Mouse (Mus musculus): ENCODE results near the gene Prkci. TPM values are rescaled to one million over a fixed set of nuclear protein-coding genes. Genes with fewer than 3 reads are reported as not detected.

Prkci gene
- polyA plus RNA-seq, 1 experiment from 2014 or later, result 43.1 TPM

DNA sequence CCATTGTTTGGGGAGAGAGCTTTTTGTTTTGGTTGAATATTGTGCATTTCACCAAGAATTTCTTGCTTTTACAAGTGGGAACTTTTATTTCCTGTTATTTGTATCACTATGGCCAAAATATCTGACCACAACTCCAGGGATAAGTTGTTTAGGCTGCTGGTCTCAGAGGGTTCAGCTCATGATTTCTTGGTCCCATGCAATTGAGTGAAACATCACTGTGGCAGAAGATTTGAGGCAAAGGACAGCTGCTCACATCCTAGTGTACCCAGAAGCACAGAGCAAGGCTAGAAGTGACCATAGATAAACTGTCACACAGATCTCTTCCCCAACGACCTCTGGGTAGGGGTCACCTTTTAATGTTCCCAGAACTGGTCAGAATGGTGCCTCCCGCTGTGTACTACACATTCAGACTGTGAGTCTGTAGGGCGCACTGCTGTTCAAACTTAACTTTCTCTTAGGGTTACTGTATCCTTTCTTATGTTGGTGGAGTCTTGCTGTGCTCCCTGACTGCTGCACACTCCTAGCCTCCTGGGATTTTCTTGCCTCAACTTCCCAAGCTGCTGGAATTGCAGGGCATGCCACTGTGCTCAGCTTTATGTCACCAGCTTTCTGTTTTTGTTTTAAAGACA is 5.6 kb downstream of the Prkci start:
- no peak overlapping the region for H3K4me3 ChIP-seq (ENCODE audit: low read depth, low read length)
- no peak overlapping the region for H3K9ac ChIP-seq (ENCODE audit: low read length)
- H3K27ac ChIP-seq (replicated peaks; ENCODE audit: low read depth, low read length), result no peak overlapping the region
- no peak for ATAC-seq (ENCODE audit: insufficient number of reproducible peaks, low FRiP score, low TSS enrichment, low read depth)
- peaks cover 19% of the 10 kb centered on the region for H3K4me1 ChIP-seq (ENCODE audit: control insufficient read depth, insufficient read depth, low read length)
- H3K36me3 ChIP-seq (ENCODE audit: control insufficient read depth, insufficient read depth, low read length), result no peaks in the 10 kb centered on the region
- no peak for DNase-seq (ENCODE audit: low spot score)
- H3K4me2 ChIP-seq (ENCODE audit: low read depth, severe bottlenecking), result no peak overlapping the region
- H3K9me3 ChIP-seq (ENCODE audit: control insufficient read depth, low read length), result no peaks in the 10 kb centered on the region
- H3K27me3 ChIP-seq (ENCODE audit: control insufficient read depth, insufficient read depth, low read length), result no peaks in the 10 kb centered on the region
- 47% methylated on average over 3 of the region's 3 CpGs for WGBS

DNA sequence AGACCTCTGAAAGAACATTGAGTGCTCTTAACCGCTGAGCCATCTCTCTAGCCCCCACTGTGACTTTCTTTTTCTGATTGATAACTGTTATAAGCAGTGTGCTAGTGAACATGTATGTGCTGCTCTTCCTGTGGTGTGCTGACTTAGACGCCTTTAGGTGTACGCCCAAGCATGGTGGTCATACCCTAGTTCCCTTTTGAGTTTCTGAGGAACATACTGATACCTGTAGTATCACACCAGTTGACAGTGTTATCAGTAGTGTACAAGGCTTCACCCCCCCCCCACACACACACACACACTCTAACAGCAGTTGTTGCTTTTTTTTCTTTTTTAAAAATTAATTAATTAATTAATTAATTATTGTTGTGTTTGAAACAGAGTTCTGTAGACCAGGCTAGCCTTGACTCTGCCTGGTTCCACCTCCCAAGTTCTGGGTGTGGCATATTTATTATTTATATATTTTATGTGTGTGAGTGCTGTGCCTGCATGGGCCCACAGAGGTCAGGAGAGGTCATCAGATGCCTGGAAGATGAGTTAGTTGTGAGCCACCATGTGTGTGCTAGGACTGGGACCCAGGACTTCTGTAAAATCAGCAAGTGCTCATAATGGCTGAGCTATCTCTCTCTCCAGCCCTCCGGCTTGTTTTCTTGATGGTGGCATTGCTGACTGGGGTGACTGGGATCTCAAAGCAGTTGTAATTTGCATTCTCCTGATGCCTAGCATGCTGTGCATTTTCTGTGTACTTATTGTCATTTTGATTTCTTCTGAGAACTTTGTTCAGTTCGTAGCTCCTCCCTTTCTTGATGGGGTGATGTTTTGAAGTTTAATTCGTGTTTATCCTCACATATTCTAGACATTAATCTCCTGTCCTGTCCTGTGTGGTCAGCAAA is 9.0 kb downstream of the Prkci start:
- Histone ChIP-seq H3K4me1 (ENCODE audit: control insufficient read depth, insufficient read depth, low read length) (peaks cover 7% of the 10 kb centered on the region), H3K36me3 (ENCODE audit: control insufficient read depth, insufficient read depth, low read length) (no peaks in the 10 kb centered on the region), H3K27ac (replicated peaks; ENCODE audit: low read depth, low read length) (no peak overlapping the region), H3K9ac (ENCODE audit: low read length) (no peak overlapping the region), H3K27me3 (ENCODE audit: control insufficient read depth, insufficient read depth, low read length) (no peaks in the 10 kb centered on the region), H3K4me3 (ENCODE audit: low read depth, low read length) (no peak overlapping the region), H3K4me2 (ENCODE audit: low read depth, severe bottlenecking) (no peak overlapping the region), H3K9me3 (ENCODE audit: control insufficient read depth, low read length) (no peaks in the 10 kb centered on the region)
- DNase-seq (ENCODE audit: low spot score), result no peak
- no peak for ATAC-seq (ENCODE audit: insufficient number of reproducible peaks, low FRiP score, low TSS enrichment, low read depth)
- WGBS, result 83% methylated on average over 6 of the region's 6 CpGs

GRCm38 (mm10) chr3:31014374-31014773 is 18.8 kb downstream of the Prkci start:
- Histone ChIP-seq H3K4me3 (ENCODE audit: low read depth, low read length) (no peak overlapping the region), H3K4me1 (ENCODE audit: control insufficient read depth, insufficient read depth, low read length) (peaks cover 6% of the 10 kb centered on the region; the same call in 1 of the 2 replicates), H3K36me3 (ENCODE audit: control insufficient read depth, insufficient read depth, low read length) (no peaks in the 10 kb centered on the region), H3K27ac (replicated peaks; ENCODE audit: low read depth, low read length) (no peak overlapping the region), H3K27me3 (ENCODE audit: control insufficient read depth, insufficient read depth, low read length) (no peaks in the 10 kb centered on the region), H3K4me2 (ENCODE audit: low read depth, severe bottlenecking) (no peak overlapping the region), H3K9me3 (ENCODE audit: control insufficient read depth, low read length) (no peaks in the 10 kb centered on the region), H3K9ac (ENCODE audit: low read length) (no peak overlapping the region)
- WGBS, result 93% methylated on average over 2 of the region's 2 CpGs
- DNase-seq (ENCODE audit: low spot score) (no peak), ATAC-seq (ENCODE audit: insufficient number of reproducible peaks, low FRiP score, low TSS enrichment, low read depth) (no peak)

DNA sequence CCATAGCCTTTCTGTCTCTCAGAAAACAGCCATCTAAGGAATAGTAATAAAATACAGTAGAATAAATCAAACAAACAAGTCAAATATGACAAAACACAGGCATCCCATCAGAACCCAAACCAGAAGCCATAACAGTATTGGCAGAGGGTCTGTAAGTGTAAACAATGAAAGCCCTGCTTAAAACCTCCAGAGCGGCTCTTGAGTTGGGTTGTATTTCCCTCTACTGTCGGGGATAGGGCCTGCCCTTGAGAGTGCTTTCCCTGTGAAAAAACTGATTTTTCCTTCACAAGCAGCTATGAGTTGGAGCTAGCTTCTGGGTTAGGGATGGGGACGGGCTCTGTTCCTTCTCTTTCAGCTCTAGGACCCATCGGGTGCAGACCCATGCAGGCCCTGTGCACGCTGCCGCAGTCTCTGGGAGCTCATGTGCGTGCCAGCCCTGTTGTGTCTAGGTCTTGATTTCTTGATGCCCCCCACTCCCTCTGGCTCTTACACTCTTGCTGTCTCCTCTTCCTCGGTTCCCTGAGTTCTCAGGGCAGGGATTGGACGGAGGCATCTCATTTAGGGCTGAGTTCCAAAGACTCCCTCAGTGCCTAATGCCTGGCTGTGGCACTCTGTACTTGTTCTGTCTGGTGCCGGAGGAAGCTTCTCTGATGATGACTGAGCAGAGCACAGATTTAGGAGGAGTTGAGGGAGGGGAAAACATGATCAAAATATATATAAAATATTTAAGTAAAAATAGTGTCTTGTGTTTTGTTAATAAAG is 20.3 kb downstream of the Prkci start:
- no peaks in the 10 kb centered on the region for H3K27me3 ChIP-seq (ENCODE audit: control insufficient read depth, insufficient read depth, low read length)
- H3K4me1 ChIP-seq (ENCODE audit: control insufficient read depth, insufficient read depth, low read length), result peaks cover 6% of the 10 kb centered on the region; the same call in 1 of the 2 replicates
- H3K9me3 ChIP-seq (ENCODE audit: control insufficient read depth, low read length), result no peaks in the 10 kb centered on the region
- 73% methylated on average over 10 of the region's 10 CpGs for WGBS
- no peak for DNase-seq (ENCODE audit: low spot score)
- no peak overlapping the region for H3K9ac ChIP-seq (ENCODE audit: low read length)
- H3K4me3 ChIP-seq (ENCODE audit: low read depth, low read length), result no peak overlapping the region
- H3K27ac ChIP-seq (replicated peaks; ENCODE audit: low read depth, low read length), result no peak overlapping the region
- ATAC-seq (ENCODE audit: insufficient number of reproducible peaks, low FRiP score, low TSS enrichment, low read depth), result no peak
- H3K36me3 ChIP-seq (ENCODE audit: control insufficient read depth, insufficient read depth, low read length), result no peaks in the 10 kb centered on the region
- no peak overlapping the region for H3K4me2 ChIP-seq (ENCODE audit: low read depth, severe bottlenecking)

DNA sequence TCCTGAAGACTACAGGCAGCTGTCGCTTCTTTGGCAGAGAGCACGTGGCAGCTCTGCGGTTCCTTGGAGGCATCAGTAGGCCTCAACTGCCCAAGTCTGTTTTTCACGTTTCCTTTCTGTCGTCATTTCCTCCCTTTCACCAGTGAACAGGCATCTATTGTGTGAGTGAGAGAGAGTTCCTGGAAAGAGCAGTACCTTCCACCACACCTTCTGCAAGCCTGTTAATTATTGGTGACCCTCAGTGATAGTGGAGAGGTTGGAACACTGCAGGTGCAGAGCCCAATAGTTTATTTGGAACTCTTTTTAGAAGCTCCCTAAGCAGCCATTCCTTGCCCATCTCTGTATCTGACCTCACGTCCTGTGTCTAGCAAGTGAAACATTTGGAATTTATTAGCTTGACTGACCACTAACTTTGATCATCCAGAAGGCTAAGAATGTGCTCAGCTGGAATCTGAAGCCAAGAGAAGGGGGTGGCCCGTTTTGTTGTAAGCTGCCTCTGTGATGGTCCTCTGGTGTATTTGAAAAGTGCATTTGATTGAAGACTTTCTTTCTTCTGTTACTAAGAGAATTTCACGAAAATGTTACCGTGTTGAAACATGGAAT is 21.1 kb downstream of the Prkci start:
- Histone ChIP-seq H3K27ac (replicated peaks; ENCODE audit: low read depth, low read length) (no peak overlapping the region), H3K9me3 (ENCODE audit: control insufficient read depth, low read length) (no peaks in the 10 kb centered on the region), H3K4me3 (ENCODE audit: low read depth, low read length) (no peak overlapping the region), H3K36me3 (ENCODE audit: control insufficient read depth, insufficient read depth, low read length) (no peaks in the 10 kb centered on the region), H3K4me1 (ENCODE audit: control insufficient read depth, insufficient read depth, low read length) (peaks cover 6% of the 10 kb centered on the region; the same call in 1 of the 2 replicates), H3K27me3 (ENCODE audit: control insufficient read depth, insufficient read depth, low read length) (no peaks in the 10 kb centered on the region), H3K4me2 (ENCODE audit: low read depth, severe bottlenecking) (no peak overlapping the region), H3K9ac (ENCODE audit: low read length) (no peak overlapping the region)
- ATAC-seq (ENCODE audit: insufficient number of reproducible peaks, low FRiP score, low TSS enrichment, low read depth) (no peak), DNase-seq (ENCODE audit: low spot score) (no peak)
- WGBS, result 29% methylated on average over 9 of the region's 9 CpGs

DNA sequence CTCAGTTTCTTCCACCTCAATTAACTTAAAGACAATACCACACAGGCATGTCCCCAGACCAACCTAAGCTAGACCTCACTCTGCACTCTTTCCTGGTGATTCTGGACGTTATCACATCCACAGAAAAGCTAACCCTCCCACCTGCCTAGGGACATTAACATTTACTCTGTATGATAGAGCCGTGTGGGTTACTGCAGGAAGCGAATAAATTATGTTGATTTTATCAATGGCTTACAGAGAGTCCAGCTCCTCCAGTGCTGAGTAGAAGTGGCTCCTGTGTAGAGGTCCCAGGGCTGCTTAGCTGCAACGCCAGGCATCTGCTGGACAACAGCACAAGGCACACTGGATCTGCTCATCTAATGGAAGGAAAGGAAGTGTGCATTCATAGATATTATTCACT is 22.1 kb downstream of the Prkci start:
- no peak overlapping the region for H3K4me2 ChIP-seq (ENCODE audit: low read depth, severe bottlenecking)
- no peaks in the 10 kb centered on the region for H3K36me3 ChIP-seq (ENCODE audit: control insufficient read depth, insufficient read depth, low read length)
- DNase-seq (ENCODE audit: low spot score) (no peak), ATAC-seq (ENCODE audit: insufficient number of reproducible peaks, low FRiP score, low TSS enrichment, low read depth) (no peak)
- H3K9me3 ChIP-seq (ENCODE audit: control insufficient read depth, low read length), result no peaks in the 10 kb centered on the region
- WGBS, result 71% methylated on average over 4 of the region's 4 CpGs
- H3K4me3 ChIP-seq (ENCODE audit: low read depth, low read length), result no peak overlapping the region
- peaks cover 6% of the 10 kb centered on the region; the same call in 1 of the 2 replicates for H3K4me1 ChIP-seq (ENCODE audit: control insufficient read depth, insufficient read depth, low read length)
- no peak overlapping the region for H3K9ac ChIP-seq (ENCODE audit: low read length)
- H3K27ac ChIP-seq (replicated peaks; ENCODE audit: low read depth, low read length), result no peak overlapping the region
- no peaks in the 10 kb centered on the region for H3K27me3 ChIP-seq (ENCODE audit: control insufficient read depth, insufficient read depth, low read length)

GRCm38 (mm10) chr3:31019287-31019686 is 23.7 kb downstream of the Prkci start:
- no peaks in the 10 kb centered on the region for H3K36me3 ChIP-seq (ENCODE audit: control insufficient read depth, insufficient read depth, low read length)
- no peak for DNase-seq (ENCODE audit: low spot score)
- peaks cover 6% of the 10 kb centered on the region; the same call in 1 of the 2 replicates for H3K4me1 ChIP-seq (ENCODE audit: control insufficient read depth, insufficient read depth, low read length)
- no peak for ATAC-seq (ENCODE audit: insufficient number of reproducible peaks, low FRiP score, low TSS enrichment, low read depth)
- no peaks in the 10 kb centered on the region for H3K9me3 ChIP-seq (ENCODE audit: control insufficient read depth, low read length)
- no peaks in the 10 kb centered on the region for H3K27me3 ChIP-seq (ENCODE audit: control insufficient read depth, insufficient read depth, low read length)
- no peak overlapping the region for H3K4me2 ChIP-seq (ENCODE audit: low read depth, severe bottlenecking)
- H3K27ac ChIP-seq (replicated peaks; ENCODE audit: low read depth, low read length), result no peak overlapping the region
- no peak overlapping the region for H3K4me3 ChIP-seq (ENCODE audit: low read depth, low read length)
- no peak overlapping the region for H3K9ac ChIP-seq (ENCODE audit: low read length)
- 74% methylated on average over 1 of the region's 1 CpGs for WGBS
